ENCODE assay signal across 19 mouse cellular contexts in the genomic region with DNA sequence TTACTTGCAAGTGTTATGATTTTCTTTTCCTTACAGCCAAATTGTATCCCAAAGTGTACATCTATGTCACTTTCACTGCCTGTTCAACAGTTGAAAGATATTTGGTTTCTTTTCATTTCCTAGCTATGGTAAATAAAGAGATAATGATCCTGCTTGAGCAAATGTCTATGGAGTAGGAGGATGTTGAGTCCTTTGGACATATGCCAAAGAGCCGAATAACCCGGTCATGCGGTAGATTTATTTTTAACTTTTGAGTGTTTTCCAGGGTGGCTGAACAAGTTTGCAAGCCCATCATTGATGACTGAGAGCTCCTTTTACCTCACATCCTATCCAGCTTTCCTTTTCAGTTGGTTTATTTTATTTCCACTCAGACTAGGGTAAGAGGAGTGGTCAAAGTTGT.
DNase-seq lines count a peak whose midpoint lies in the region; ATAC-seq and TF ChIP-seq lines count a peak whose summit lies in the region.
"Had no signal": no experiment of that assay in that cellular context is flagged by ENCODE, and none has a peak within 500 bp of the region (broad histone marks: within the 10 kb centered on the region; RNA-seq: fewer than 3 reads in every experiment).

No protein-coding gene starts in this region.

- no peak for TF ChIP-seq CTCF in hindbrain, postnatal 0 days (IDR thresholded peaks at IDR 0.05; ENCODE audit: low read depth)
- no peak for TF ChIP-seq CTCF in MEL (IDR thresholded peaks at IDR 0.05 in 2 of 3, conservative IDR thresholded peaks at IDR 0.05 in 1 of 3; ENCODE audit: control insufficient read depth in 1 of 3, insufficient read depth in 1 of 3, low read depth in 2 of 3, low read length in 3 of 3, poor library complexity in 1 of 3, severe bottlenecking in 1 of 3)

- peak; percentile 8 for DNase-seq in hindbrain, postnatal 0 days (ENCODE audit: low spot score)
- DNase-seq in hindbrain, embryonic 14.5 days (ENCODE audit: low spot score): no peak
- DNase-seq in lung, postnatal 36 days: no peak
- peak; percentile 36 for DNase-seq in MEL (ENCODE audit: low read depth, low spot score)
- DNase-seq in Muller cell, postnatal 12 days (ENCODE audit: inconsistent ontology term): peak; percentile 12
- DNase-seq: adrenal gland, postnatal 10 days; cerebellum, adult 11 months; cerebellum, adult 9-11 months; embryo, embryonic 11 days; gastrocnemius, postnatal 14 days; heart, adult 2 months; heart, postnatal 14 days had no signal

- H3K36me3 ChIP-seq in hindbrain, postnatal 0 days (ENCODE audit: insufficient read depth, low read length): no peaks in the 10 kb centered on the region
- H3K36me3 ChIP-seq in hindbrain, embryonic 14.5 days (replicated peaks; ENCODE audit: control insufficient read depth, insufficient read depth): no peaks in the 10 kb centered on the region
- no peaks in the 10 kb centered on the region for H3K36me3 ChIP-seq in lung, embryonic 15.5 days
- no peaks in the 10 kb centered on the region for H3K36me3 ChIP-seq in MEL (ENCODE audit: control insufficient read depth in 1 of 2, insufficient read depth in 2 of 2, low read length in 2 of 2)
- H3K36me3 ChIP-seq: embryonic facial prominence, embryonic 12.5 days; forebrain, embryonic 12.5 days; heart, embryonic 15.5 days; hindbrain, embryonic 13.5 days had no signal

- H3K4me1 ChIP-seq in hindbrain, postnatal 0 days (ENCODE audit: insufficient read depth, low read length): no peaks in the 10 kb centered on the region
- H3K4me1 ChIP-seq in hindbrain, embryonic 14.5 days (replicated peaks; ENCODE audit: control insufficient read depth, insufficient read depth, low read length): no peaks in the 10 kb centered on the region
- H3K4me1 ChIP-seq in lung, embryonic 15.5 days: no peaks in the 10 kb centered on the region
- H3K4me1 ChIP-seq in MEL (ENCODE audit: control insufficient read depth in 1 of 2, insufficient read depth in 2 of 2, low read length in 2 of 2): no peaks in the 10 kb centered on the region
- H3K4me1 ChIP-seq: embryonic facial prominence, embryonic 12.5 days; forebrain, embryonic 12.5 days; heart, embryonic 15.5 days; hindbrain, embryonic 13.5 days had no signal

- ATAC-seq in hindbrain, postnatal 0 days: no peak
- ATAC-seq in hindbrain, embryonic 14.5 days (ENCODE audit: low FRiP score): no peak
- ATAC-seq in lung, embryonic 15.5 days (ENCODE audit: borderline replicate concordance, extremely low read depth, low FRiP score, low TSS enrichment): no peak
- ATAC-seq: forebrain, embryonic 16.5 days had no signal

- H3K9me3 ChIP-seq in hindbrain, postnatal 0 days (ENCODE audit: low read length): no peaks in the 10 kb centered on the region
- no peaks in the 10 kb centered on the region for H3K9me3 ChIP-seq in hindbrain, embryonic 14.5 days (ENCODE audit: control insufficient read depth, low read length)
- no peaks in the 10 kb centered on the region for H3K9me3 ChIP-seq in lung, embryonic 15.5 days
- H3K9me3 ChIP-seq in MEL (replicated peaks; ENCODE audit: insufficient read depth, low read length): no peaks in the 10 kb centered on the region
- H3K9me3 ChIP-seq: embryonic facial prominence, embryonic 12.5 days; forebrain, embryonic 12.5 days; heart, embryonic 15.5 days; hindbrain, embryonic 13.5 days had no signal

- WGBS in hindbrain, postnatal 0 days: 63% methylated on average over 3 of the region's 3 CpGs
- WGBS in hindbrain, embryonic 14.5 days: 86% methylated on average over 3 of the region's 3 CpGs
- 24% methylated on average over 3 of the region's 3 CpGs for WGBS in lung, embryonic 15.5 days

- no peak for TF ChIP-seq EP300 in MEL (IDR thresholded peaks at IDR 0.05; ENCODE audit: low read depth in 1 of 2, low read length in 2 of 2)

- no peaks in the 10 kb centered on the region for H3K79me2 ChIP-seq in MEL (ENCODE audit: control insufficient read depth, insufficient read depth, low read length, poor library complexity)

- H3K27ac ChIP-seq in hindbrain, postnatal 0 days: no peak overlapping the region
- no peak overlapping the region for H3K27ac ChIP-seq in hindbrain, embryonic 14.5 days
- no peak overlapping the region for H3K27ac ChIP-seq in lung, embryonic 15.5 days
- H3K27ac ChIP-seq in MEL (ENCODE audit: control insufficient read depth, low read depth, low read length): no peak overlapping the region
- H3K27ac ChIP-seq: embryonic facial prominence, embryonic 12.5 days; forebrain, embryonic 12.5 days; heart, adult 2 months; heart, embryonic 15.5 days; hindbrain, embryonic 13.5 days had no signal

- TF ChIP-seq RAD21 in MEL (IDR thresholded peaks at IDR 0.05; ENCODE audit: low read depth, low read length): no peak

- no peaks in the 10 kb centered on the region for H3K27me3 ChIP-seq in hindbrain, postnatal 0 days (ENCODE audit: insufficient read depth, low read length)
- no peaks in the 10 kb centered on the region for H3K27me3 ChIP-seq in hindbrain, embryonic 14.5 days (ENCODE audit: control insufficient read depth, insufficient read depth, low read length)
- no peaks in the 10 kb centered on the region for H3K27me3 ChIP-seq in lung, embryonic 15.5 days
- no peaks in the 10 kb centered on the region for H3K27me3 ChIP-seq in MEL (ENCODE audit: control insufficient read depth in 1 of 2, insufficient read depth in 2 of 2, low read length in 2 of 2)
- H3K27me3 ChIP-seq: embryonic facial prominence, embryonic 12.5 days; forebrain, embryonic 12.5 days; heart, embryonic 15.5 days; hindbrain, embryonic 13.5 days had no signal

- TF ChIP-seq POLR2A in MEL (IDR thresholded peaks at IDR 0.05; ENCODE audit: control insufficient read depth in 1 of 2, insufficient read depth in 1 of 2, low read depth in 1 of 2, low read length in 2 of 2, poor library complexity in 1 of 2): no peak

- no peak overlapping the region for H3K4me2 ChIP-seq in hindbrain, postnatal 0 days (ENCODE audit: low read depth, low read length)
- H3K4me2 ChIP-seq in hindbrain, embryonic 14.5 days (replicated peaks): no peak overlapping the region
- 0 out of 2 replicates have a peak overlapping the region, but pooled peaks have one; percentile 14 for H3K4me2 ChIP-seq in lung, embryonic 15.5 days
- H3K4me2 ChIP-seq: embryonic facial prominence, embryonic 12.5 days; forebrain, embryonic 12.5 days; heart, embryonic 11.5 days; heart, embryonic 15.5 days; hindbrain, embryonic 13.5 days had no signal

- no peak overlapping the region for H3K4me3 ChIP-seq in hindbrain, postnatal 0 days (ENCODE audit: low read length)
- H3K4me3 ChIP-seq in hindbrain, embryonic 14.5 days (replicated peaks; ENCODE audit: low read length): no peak overlapping the region
- H3K4me3 ChIP-seq in lung, embryonic 15.5 days: no peak overlapping the region
- peak overlapping the region; percentile 41 to 55 for H3K4me3 ChIP-seq in MEL (ENCODE audit: control insufficient read depth in 1 of 2, insufficient read depth in 1 of 2, low read depth in 2 of 2, low read length in 2 of 2)
- H3K4me3 ChIP-seq: embryonic facial prominence, embryonic 12.5 days; forebrain, embryonic 12.5 days; heart, adult 2 months; heart, embryonic 15.5 days; hindbrain, embryonic 13.5 days had no signal

- H3K9ac ChIP-seq in hindbrain, postnatal 0 days (replicated peaks; ENCODE audit: low read length): no peak overlapping the region
- no peak overlapping the region for H3K9ac ChIP-seq in hindbrain, embryonic 14.5 days
- H3K9ac ChIP-seq in lung, embryonic 15.5 days: no peak overlapping the region
- H3K9ac ChIP-seq in MEL (ENCODE audit: control insufficient read depth, low read depth, low read length, poor library complexity, severe bottlenecking): no peak overlapping the region
- H3K9ac ChIP-seq: embryonic facial prominence, embryonic 12.5 days; forebrain, embryonic 12.5 days; heart, embryonic 15.5 days; hindbrain, embryonic 13.5 days had no signal

TF ChIP-seq in MEL, 35 proteins besides CTCF, POLR2A, EP300 and RAD21:
- TF ChIP-seq MYB (IDR thresholded peaks at IDR 0.05; ENCODE audit: low read depth, low read length) (no peak), MYC (IDR thresholded peaks at IDR 0.05; ENCODE audit: low read depth, low read length) (no peak), ETS1 (IDR thresholded peaks at IDR 0.05; ENCODE audit: low read depth, low read length) (no peak), ELF1 (IDR thresholded peaks at IDR 0.05; ENCODE audit: low read depth, low read length) (no peak), POLR2AphosphoS2 (IDR thresholded peaks at IDR 0.05; ENCODE audit: low read length) (no peak), MAX (IDR thresholded peaks at IDR 0.05; ENCODE audit: low read length) (no peak), GATA1 (IDR thresholded peaks at IDR 0.05; ENCODE audit: low read depth, low read length) (no peak), KAT2A (conservative IDR thresholded peaks at IDR 0.05; ENCODE audit: low read depth, low read length) (no peak), ZKSCAN1 (IDR thresholded peaks at IDR 0.05; ENCODE audit: low read depth, low read length) (no peak), USF2 (IDR thresholded peaks at IDR 0.05; ENCODE audit: borderline replicate concordance in 1 of 2, insufficient read depth in 1 of 2, low read depth in 1 of 2, low read length in 2 of 2) (no peak)

Comparison
In these comparisons a context has a peak if more than half of its experiments do, and no peak if none do; other contexts are left out.
1. DNase-seq: peak in hindbrain, postnatal 0 days (single experiment), MEL (single experiment) and Muller cell, postnatal 12 days (single experiment); none in hindbrain, embryonic 14.5 days (single experiment) and lung, postnatal 36 days (single experiment).
2. H3K4me3 ChIP-seq: peak in MEL (2 of 2); none in hindbrain, postnatal 0 days (single experiment), hindbrain, embryonic 14.5 days (single experiment) and lung, embryonic 15.5 days (single experiment).